Mouse (Mus musculus) heart, postnatal 36 days (tissue): ENCODE data around the gene Cys1. TPM values are rescaled to one million over a fixed set of nuclear protein-coding genes. Genes with fewer than 3 reads are reported as not detected.
"Not testable (repeated sequence)": the region's sequence is repeated elsewhere in the genome, so short reads cannot be mapped to it uniquely, and the experiment has no call there.

Source experiments
- DNase-seq, 2 experiments: peaks; one replicate each; pipeline ENCODE4 v3.0.0; 2021 to 2022
- intact Hi-C: fragments of 180-260 bp; cut with DNase I; formaldehyde crosslinking; loops from one replicate; pipeline ENCODE4 v1.15.1; 2025
- total RNA-seq, 2 experiments: library from RNA; stranded (reverse); gene quantifications; 2 replicates each; pipeline ENCODE4 v1.2.3; 2021

The Cys1 gene
- total RNA-seq, 2 experiments from 2014 or later, result 5.5 to 6.5 TPM

DNA sequence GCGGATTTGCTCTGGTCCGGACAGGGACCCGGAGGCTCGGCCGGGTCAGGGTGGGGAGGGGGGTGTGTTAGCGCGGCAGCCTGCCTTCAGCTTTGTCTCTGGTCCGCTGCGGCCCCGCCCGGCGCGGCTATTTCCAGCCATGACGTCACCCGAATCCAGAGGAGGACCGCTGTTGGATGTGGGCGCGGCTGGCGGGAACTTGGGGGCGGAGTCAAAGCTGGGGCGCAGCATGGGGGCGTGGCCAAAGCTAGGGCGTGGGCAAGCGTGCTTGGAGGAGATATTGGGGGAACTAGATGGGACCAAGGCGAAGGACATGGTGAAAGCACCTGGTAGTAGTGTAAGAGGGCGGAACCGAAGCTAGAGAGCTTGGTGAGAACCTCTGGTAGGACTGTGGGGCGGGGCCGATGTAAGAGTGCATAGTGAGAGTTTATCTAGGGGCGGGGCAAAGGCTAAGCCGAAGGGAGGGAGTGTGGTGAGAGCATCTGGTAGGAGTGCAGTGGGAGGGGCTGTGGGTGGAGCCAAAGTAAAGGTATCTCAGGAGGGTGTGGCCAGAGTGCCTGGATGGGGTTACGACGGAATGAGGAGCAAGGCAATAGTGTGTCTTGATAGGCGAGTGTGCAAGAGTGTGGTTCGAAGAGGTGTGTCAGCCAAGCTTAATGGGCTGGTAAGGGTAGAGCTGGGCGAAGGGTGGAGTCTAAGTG, 29.8 kb downstream of the Cys1 start:
- DNase-seq, result peak; percentile 98 to 99
- intact Hi-C loops, result loop anchor here (2.0 kb wide), 1 partner anchor 29 kb away; the partner anchor contains the start of gene Cys1

DNA sequence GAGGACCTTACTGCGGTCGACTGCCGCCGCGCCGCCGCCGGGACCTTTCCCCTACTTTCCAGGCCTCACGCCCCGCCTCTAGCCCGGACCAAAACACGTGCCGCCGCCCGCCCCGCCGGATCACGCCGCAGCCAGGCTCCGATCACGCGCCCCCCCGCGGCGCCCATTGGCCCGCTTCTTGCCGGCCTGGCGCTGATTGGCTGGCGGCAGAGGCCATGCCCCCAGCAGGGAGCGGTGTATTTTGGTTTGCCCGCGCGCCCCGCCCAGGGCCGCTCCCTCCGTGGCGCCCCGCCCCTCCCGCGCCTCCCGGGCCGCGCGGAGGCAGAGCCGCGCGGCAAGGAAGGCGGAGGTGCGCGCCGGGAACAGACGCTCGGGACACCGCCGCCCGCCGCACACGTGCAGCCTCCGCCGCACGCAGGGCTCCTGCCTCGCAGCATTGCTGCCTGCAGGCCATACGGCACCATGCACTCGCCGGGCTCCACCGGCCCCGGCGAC, 30.5 kb downstream of the Cys1 start, which contains the start of gene Klf11:
Gene Klf11, plus strand, starts transcription at position 212 of the 495 bp plus-strand sequence.
- peak; percentile 98 to 99 for DNase-seq
- intact Hi-C loops, result no loop called here

DNA sequence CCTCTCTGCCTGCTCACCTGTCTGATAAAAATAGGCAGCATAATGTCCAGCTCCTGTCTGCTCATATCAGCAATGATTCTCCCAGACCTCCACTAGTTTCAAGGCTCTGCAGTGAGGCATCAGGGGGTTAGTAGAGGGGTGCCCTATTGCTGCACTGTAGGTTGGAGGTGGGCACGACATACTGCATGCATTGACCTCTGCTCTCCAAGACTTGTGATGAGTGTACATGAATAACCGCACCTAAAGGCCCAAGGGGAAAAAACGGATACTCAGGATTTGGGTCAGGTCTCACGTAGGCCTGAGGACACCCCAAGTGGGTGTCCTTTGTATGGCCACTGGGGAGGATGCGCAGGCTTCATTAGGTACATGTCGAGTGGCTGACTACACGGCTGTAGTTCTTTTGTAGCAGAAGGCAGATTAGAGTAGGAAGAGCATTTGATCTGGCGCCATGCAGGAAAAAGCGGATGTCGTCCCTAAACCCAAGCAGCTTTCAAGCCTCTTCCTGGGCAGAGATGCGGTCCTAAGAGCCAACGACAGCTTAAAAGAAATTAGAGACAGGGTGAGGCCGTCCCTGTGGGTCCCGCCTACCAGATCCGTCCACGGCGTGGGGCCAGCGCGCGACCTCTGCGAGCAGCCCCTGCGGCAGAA, 31.1 kb downstream of the Cys1 start:
- intact Hi-C loops, result no loop called here
- no peak for DNase-seq

DNA sequence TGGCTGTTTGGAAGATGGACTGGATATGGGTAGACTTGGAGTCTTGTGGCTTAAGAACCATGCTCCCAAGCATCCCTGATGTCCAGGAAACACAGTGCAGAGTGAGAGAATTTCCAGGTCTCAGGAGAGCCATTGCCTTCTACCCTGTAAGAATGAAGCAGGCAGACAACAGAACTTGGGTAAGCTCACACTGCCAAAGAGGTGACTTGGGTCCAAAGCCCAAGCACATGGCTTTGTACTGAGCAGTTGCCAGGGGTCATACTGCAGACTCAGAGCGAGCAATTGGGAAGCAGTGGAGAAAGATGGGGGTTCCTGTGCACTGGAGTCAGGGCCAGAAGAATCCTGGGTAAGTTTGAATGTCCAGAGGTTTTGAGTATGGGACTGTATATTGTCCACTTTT, 33.5 kb downstream of the Cys1 start:
- intact Hi-C loops, result loop anchor here (10.0 kb wide), 1 partner anchor 187 kb away; the partner anchor contains the start of gene Mboat2
- DNase-seq, result no peak

DNA sequence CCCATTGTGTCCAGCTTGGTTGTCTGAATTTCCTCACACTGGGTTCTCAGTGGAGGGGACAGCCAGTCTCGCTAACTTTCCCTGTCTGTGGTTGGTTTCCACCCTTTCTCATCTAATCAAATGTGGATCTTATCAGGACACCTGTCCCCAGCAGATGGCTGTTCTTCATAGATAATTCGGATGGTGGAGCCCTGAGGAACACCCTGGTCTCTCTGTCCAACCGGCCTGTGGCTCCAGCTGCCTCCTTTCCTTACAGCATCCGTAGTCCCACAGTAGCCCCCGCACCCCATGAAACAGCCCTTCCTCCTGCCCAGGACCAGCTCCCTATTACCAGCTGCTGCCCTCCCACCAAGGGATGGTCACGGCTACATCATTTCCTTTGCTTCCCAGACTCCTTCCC, 35.7 kb downstream of the Cys1 start:
- DNase-seq, result no peak
- intact Hi-C loops, result loop anchor here (10.0 kb wide), 1 partner anchor 189 kb away; the partner anchor contains the start of gene Mboat2

DNA sequence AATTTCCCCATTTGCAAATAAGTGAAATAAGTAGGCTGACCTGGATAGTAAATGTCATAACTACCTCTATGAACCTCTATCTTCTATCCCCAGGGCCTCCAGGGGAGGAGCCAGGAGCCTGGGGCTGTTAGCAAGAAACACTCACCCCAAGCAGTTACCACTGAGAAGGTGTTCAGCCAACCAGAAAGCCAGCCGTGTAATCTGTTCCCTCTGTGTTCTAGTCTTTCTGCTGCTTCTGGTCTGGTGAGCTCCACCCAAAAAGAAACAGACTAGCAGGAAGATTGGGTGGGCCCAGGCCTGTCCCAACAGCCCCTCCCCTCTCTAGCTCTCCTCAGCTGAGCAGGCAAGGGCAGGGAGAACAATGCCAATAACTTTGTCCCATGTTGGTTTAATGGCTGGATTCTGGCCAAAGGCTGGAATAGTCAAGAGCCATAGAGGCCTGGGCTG, 37.5 kb downstream of the Cys1 start:
- intact Hi-C loops, result loop anchor here (10.0 kb wide), 1 partner anchor 191 kb away; the partner anchor contains the start of gene Mboat2
- DNase-seq, result peak in 1 of 2 experiments; percentile 33

DNA sequence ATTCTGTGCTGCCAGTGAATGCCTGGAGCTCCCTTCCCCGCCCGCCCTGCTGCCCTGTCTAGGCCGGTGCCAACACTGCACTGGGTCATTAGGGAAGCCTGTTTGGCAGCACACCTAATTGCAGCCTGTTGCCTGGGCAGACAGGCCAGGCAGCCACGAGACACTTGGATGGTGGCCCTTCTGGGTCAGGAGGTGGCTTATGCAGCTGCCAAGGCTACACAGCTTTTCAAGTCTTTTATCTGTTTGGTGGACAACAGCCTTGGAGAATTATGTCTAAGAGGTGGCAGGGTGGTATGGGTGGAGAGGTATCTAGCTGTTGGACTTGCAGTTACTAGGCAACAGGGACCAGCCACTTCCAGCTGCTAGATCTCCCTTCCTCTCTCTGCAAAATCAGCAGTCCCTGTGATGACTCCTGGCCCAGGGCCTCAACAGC, 39.2 kb downstream of the Cys1 start:
- DNase-seq, result peak; percentile 69 to 76
- intact Hi-C loops, result loop anchor here (10.0 kb wide), 1 partner anchor 192 kb away; the partner anchor contains the start of gene Mboat2

DNA sequence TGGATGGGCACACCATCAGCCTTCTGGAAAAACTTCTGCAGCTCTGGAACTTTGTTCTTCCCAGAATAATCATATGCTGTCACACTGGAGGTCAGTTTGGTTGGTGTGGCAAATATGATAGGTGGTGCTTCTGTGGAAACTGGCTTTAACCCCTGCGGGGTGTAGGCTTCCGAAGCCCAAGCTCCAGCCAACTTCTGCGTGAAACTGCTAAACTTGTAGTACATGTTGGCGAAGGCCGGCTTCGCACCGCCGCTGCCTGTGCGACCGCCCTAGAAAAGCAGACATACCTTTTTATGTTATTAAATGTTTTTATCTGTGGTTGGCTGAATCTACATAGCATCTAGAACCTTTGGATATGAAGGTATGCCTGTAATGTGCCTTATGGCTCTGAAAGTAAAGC, 42.8 kb downstream of the Cys1 start:
- intact Hi-C loops, DNase-seq: not testable (repeated sequence)

DNA sequence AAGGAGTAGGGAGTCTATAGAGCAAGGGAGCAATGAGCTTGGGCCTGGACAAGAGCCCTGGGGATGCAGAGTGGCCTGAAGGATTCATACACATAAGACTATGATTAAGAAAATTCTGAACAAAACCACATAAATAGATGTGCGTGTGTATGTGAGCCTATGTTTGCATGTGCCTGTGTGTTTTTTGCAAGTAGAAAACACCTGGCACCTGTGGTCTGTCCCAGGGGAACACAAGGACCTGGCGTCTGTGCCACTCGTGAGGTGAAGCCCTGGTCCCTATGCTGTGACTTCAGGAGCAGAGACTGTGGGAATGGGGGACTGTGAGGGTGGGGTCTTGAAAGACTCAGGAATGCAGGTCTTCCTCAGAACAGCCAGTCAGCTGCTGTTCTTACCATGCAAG, 47.0 kb downstream of the Cys1 start:
- no peak for DNase-seq
- intact Hi-C loops, result no loop called here

DNA sequence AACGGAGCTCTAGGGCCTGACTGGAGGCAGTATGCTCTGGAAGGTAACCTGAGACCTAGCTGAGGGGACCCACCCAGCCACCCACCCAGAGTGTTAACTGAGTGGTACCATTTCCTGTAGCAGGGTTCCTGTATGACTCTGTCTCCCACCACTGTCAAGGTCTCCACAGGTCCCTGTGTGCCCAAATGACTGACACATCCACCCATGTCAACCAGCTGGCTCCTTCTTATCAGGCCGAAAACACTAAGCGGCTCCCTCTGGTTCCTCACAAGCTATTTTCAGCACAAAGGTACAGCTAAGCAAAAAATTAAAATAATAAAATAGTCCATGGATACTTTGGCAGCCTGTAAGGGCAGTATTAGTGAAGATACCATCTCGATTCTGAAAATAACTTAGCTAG, 47.4 kb downstream of the Cys1 start:
- no peak for DNase-seq
- intact Hi-C loops, result no loop called here

DNA sequence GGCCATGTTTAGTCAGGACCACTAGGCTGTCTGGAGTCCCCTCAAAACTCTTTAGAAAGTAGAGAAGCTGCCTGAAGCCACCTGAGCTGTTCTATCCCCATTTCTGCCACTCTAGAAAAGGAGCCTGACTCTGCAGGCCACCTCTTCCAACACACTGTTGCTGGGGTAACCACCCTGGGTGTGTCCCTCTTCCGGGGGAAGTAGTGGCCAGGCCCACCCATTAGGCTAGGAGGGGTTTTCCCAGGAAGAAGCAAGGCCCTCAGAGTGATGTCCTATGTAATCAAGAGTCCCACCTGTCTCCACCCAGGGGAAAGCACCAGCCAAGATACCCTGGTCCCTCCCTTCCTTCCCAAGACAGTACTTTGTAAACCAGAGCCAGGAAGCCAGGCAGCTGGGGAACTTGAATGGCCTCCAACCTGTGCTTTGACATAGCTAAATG, 47.8 kb downstream of the Cys1 start:
- DNase-seq, result peak; percentile 59 to 63
- intact Hi-C loops, result no loop called here

DNA sequence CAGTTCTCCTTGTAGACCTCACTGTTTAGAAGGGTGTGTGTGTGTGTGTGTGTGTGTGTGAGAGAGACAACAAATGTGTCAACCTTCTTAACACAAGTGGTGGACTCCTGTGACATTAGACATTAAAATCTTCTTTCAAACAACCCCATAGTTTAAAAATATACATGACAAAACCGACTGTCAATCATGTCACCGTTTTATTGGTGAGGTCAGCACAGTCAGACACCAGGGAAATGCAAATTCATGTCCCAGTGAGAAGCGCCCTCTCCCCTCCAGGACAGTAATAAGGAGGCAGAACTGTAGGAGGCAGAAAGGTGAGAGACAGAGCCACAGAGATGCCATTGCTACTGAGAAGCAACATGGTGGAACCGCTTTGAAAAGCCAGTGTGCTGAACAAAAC, 49.2 kb downstream of the Cys1 start:
- intact Hi-C loops, result no loop called here

DNA sequence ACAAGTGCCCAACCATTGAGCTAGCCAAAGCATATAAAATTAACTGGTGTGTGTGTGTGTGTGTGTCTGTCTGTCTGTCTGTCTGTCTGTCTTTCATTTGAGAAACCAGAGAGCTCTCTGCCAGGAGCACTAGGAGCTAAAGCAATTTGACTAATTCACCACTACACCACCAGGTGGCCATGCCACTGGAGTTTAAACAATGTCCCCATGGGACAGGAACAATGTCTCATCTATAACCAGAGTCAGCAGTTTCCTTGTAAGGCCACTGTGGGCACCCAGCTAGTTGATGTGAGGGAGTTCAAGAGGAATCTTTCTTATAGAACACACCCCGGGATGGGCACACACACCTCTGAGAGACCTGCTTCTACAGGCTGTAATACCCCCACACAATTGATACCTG, 51.4 kb downstream of the Cys1 start:
- intact Hi-C loops, result loop anchor here (1.0 to 2.0 kb wide), 3 partner anchors 23 to 67 kb away; no protein-coding TSS in a partner anchor

More for the DNA sequence above, 49.2 kb downstream of the Cys1 start:
- no peak for DNase-seq

DNA sequence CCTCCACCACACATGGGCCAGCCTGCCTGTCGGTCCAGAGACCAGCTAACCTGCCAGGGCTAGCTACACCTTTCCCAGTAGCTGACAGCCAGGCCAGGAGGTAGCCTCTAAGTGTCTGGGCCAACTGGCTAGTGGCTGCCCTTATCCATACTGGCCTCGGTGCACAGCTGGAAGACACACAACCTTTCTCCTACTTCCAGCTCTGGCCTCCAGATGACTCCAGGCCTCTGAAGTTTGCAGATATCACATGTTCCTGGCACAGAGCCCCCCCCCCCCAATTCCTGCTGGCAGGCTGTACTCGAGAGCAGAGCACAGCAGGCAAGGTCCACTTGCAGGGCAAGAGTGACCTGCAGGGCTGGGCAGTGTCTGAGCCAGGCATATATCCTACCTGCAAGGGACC, 54.4 kb downstream of the Cys1 start:
- DNase-seq, result no peak
- intact Hi-C loops, result no loop called here

More for the DNA sequence above, 51.4 kb downstream of the Cys1 start:
- DNase-seq, result peak; percentile 42 to 48

DNA sequence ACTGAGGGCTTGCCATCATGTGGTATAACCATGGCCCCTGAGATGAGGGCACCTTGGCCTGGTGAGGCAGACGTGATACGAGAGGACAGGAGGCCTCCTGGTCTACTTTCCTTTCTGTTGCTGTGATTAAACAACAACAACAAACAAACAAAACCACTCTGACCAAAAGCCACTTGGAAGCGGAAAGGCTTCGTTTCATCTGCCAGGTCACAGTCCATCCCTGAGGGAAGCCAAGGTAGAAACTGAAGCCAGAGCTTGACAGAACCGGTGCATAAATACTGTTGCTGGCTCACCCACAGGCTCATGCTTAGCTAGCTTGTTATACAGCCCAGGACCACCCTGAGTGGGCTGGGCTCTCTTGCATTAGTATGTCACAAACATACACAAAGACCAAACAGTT, 55.2 kb downstream of the Cys1 start:
- DNase-seq, result no peak
- intact Hi-C loops, result no loop called here

DNA sequence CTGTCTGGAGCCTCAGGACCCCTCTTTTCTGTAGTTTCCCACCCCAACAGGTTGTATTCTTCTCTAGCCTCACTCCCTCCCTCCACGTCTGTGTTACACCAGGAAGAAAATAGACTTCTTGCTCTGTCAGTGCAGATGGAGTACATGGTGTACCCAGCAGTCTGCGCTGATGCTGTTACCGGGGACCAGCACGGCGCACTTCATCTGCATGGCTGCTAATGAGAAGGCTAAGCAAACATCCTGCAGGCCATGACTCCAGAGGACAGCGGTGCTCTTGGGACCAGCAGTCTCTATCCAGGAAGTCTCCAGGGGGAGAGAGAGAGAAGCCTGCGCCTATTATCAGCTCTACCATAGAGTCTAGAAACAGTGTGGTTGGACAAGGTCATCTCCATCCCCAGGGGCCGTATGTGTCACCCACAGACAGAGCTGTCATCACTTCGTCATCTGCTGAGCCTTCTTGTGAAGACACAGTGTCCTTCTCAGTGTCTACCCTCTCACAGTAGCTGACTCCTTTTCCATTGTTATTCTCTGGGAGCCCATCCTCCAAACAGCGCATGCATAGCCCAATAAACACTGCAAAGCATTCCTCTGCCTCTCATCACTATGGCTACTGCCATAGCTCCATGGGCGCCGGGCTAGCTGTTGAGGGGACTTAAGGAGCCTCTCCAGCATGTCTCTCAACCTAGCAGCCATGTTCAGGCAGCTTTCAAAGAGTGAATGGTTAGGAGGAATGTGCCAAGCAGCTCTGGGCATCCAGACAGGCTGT, 57.9 kb downstream of the Cys1 start:
- intact Hi-C loops, result no loop called here
- DNase-seq, result no peak

DNA sequence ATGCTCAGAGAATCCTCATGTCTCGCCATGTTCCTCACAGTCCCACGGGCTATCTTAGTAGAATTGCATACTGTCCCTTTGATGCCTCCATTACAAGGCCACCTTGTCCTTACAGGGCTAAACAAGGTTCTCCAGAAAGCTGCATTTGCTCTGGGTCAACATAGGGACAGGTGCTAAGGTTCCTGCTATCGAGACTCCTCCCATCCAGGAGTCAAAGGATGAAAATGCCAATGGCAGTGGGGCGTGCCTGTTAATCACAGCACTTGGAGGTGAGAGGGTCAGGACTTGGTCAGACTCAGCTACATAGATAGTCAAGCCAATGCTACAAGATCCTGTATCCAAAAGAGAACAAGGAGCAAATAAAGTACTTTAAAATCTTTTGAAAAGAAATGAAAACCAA, 62.2 kb downstream of the Cys1 start:
- intact Hi-C loops, result no loop called here
- no peak for DNase-seq
